Mouse (Mus musculus) E14TG2a.4 (cell line): ENCODE measurements around the gene Ccdc149.

ENCODE experiments used
- CTCF ChIP-seq: conservative IDR thresholded peaks from 2 replicates; pipeline ENCODE4 v1.5.1; 2014; ENCODE audit warnings: low read length
- NANOG ChIP-seq: IDR thresholded peaks from 2 replicates; pipeline ENCODE4 v1.6.1; 2014; ENCODE audit warnings: borderline replicate concordance, low read length, mixed read lengths
- POU5F1 ChIP-seq: IDR thresholded peaks from 2 replicates; pipeline ENCODE4 v1.6.1; 2014; ENCODE audit warnings: low read length, borderline replicate concordance

DNA sequence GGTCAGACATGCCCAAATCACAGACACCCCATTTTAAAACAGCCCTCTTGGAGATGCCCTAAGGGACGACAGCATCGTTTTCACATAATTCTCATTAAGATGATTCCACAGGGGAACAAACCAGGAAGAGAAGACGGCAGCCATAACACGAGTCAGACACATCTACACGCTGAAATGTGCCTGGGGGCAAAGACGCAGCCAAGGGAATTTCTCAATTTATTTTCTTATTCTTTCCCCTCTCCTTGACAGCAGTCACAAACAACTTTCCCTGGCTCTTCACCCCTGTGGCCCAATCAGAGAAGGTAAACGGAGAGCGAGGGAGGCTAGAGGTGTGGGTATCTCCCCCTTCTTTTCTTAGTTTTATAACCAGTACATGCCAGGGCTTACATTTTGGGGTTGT lies 66.9 kb downstream of the Ccdc149 start:
- TF ChIP-seq CTCF (no peak), NANOG (no peak), POU5F1 (no peak)
